Mouse (Mus musculus): ENCODE data around the gene Fa2h. TPM values are rescaled to one million over a fixed set of nuclear protein-coding genes. Genes with fewer than 3 reads are reported as not detected.

Fa2h gene
- total and polyA plus RNA-seq, 2 experiments, result 0.06 to 0.09 TPM

- Histone ChIP-seq H3K27ac (replicated peaks; ENCODE audit: insufficient read depth, low read depth, low read length) (no peak overlapping the region), H3K9ac (ENCODE audit: low read depth, low read length) (no peak overlapping the region), H3K27me3 (ENCODE audit: control insufficient read depth, insufficient read depth, low read length) (0 out of 2 replicates have a peak, but pooled peaks cover under 1% of the 10 kb centered on the region), H3K79me2 (ENCODE audit: control insufficient read depth, insufficient read depth, low read length) (no peaks in the 10 kb centered on the region), H3K36me3 (ENCODE audit: control insufficient read depth, insufficient read depth, low read length) (no peaks in the 10 kb centered on the region), H3K4me3 (ENCODE audit: insufficient read depth, low read depth, low read length) (no peak overlapping the region), H3K4me1 (ENCODE audit: control insufficient read depth, insufficient read depth, low read length) (peaks cover 1% of the 10 kb centered on the region; the same call in 1 of the 2 replicates)
- WGBS, result 94% methylated on average over 2 of the region's 2 CpGs
- DNase-seq (ENCODE audit: extremely low read depth, low read depth, low spot score), result no peak
- no peak for TF ChIP-seq CTCF (IDR thresholded peaks at IDR 0.05; ENCODE audit: low read depth, low read length)
- no peak for TF ChIP-seq POLR2A (IDR thresholded peaks at IDR 0.05; ENCODE audit: extremely low read depth, insufficient read depth, low read length)
Observed at GRCm38 (mm10) chr8:111390837-111391236, 2.8 kb downstream of the Fa2h start.

GRCm38 (mm10) chr8:111389581-111389980, 4.0 kb downstream of the Fa2h start:
- Histone ChIP-seq H3K27me3 (ENCODE audit: control insufficient read depth, insufficient read depth, low read length) (no peaks in the 10 kb centered on the region), H3K27ac (replicated peaks; ENCODE audit: insufficient read depth, low read depth, low read length) (no peak overlapping the region), H3K36me3 (ENCODE audit: control insufficient read depth, insufficient read depth, low read length) (no peaks in the 10 kb centered on the region), H3K4me1 (ENCODE audit: control insufficient read depth, insufficient read depth, low read length) (peaks cover 1% of the 10 kb centered on the region; the same call in 1 of the 2 replicates), H3K4me3 (ENCODE audit: insufficient read depth, low read depth, low read length) (no peak overlapping the region), H3K9ac (ENCODE audit: low read depth, low read length) (no peak overlapping the region), H3K79me2 (ENCODE audit: control insufficient read depth, insufficient read depth, low read length) (no peaks in the 10 kb centered on the region)
- TF ChIP-seq CTCF (IDR thresholded peaks at IDR 0.05; ENCODE audit: low read depth, low read length), result no peak
- DNase-seq (ENCODE audit: extremely low read depth, low read depth, low spot score), result no peak
- 87% methylated on average over 4 of the region's 4 CpGs for WGBS

GRCm38 (mm10) chr8:111385915-111386314, 7.7 kb downstream of the Fa2h start:
- DNase-seq (ENCODE audit: extremely low read depth, low read depth, low spot score), result no peak
- H3K27ac ChIP-seq (replicated peaks; ENCODE audit: insufficient read depth, low read depth, low read length), result no peak overlapping the region
- no peaks in the 10 kb centered on the region for H3K4me1 ChIP-seq (ENCODE audit: control insufficient read depth, insufficient read depth, low read length)
- H3K36me3 ChIP-seq (ENCODE audit: control insufficient read depth, insufficient read depth, low read length), result no peaks in the 10 kb centered on the region
- no peaks in the 10 kb centered on the region; the same call in 1 of the 2 replicates for H3K27me3 ChIP-seq (ENCODE audit: control insufficient read depth, insufficient read depth, low read length)
- no peaks in the 10 kb centered on the region for H3K79me2 ChIP-seq (ENCODE audit: control insufficient read depth, insufficient read depth, low read length)
- H3K9ac ChIP-seq (ENCODE audit: low read depth, low read length), result no peak overlapping the region
- TF ChIP-seq CTCF (IDR thresholded peaks at IDR 0.05; ENCODE audit: low read depth, low read length) (no peak), POLR2A (IDR thresholded peaks at IDR 0.05; ENCODE audit: extremely low read depth, insufficient read depth, low read length) (no peak)
- H3K4me3 ChIP-seq (ENCODE audit: insufficient read depth, low read depth, low read length), result no peak overlapping the region
- WGBS, result 68% methylated on average over 9 of the region's 9 CpGs

- Histone ChIP-seq H3K79me2 (ENCODE audit: control insufficient read depth, insufficient read depth, low read length) (no peaks in the 10 kb centered on the region), H3K4me3 (ENCODE audit: insufficient read depth, low read depth, low read length) (no peak overlapping the region)
- TF ChIP-seq CTCF (IDR thresholded peaks at IDR 0.05; ENCODE audit: low read depth, low read length) (no peak), POLR2A (IDR thresholded peaks at IDR 0.05; ENCODE audit: extremely low read depth, insufficient read depth, low read length) (no peak)
Observed at GRCm38 (mm10) chr8:111384628-111385027, 9.0 kb downstream of the Fa2h start.

GRCm38 (mm10) chr8:111375192-111375591, 18.4 kb downstream of the Fa2h start:
- no peak for DNase-seq (ENCODE audit: extremely low read depth, low read depth, low spot score)
- Histone ChIP-seq H3K9ac (ENCODE audit: low read depth, low read length) (no peak overlapping the region), H3K79me2 (ENCODE audit: control insufficient read depth, insufficient read depth, low read length) (no peaks in the 10 kb centered on the region), H3K4me1 (ENCODE audit: control insufficient read depth, insufficient read depth, low read length) (no peaks in the 10 kb centered on the region), H3K36me3 (ENCODE audit: control insufficient read depth, insufficient read depth, low read length) (no peaks in the 10 kb centered on the region), H3K27ac (replicated peaks; ENCODE audit: insufficient read depth, low read depth, low read length) (no peak overlapping the region), H3K27me3 (ENCODE audit: control insufficient read depth, insufficient read depth, low read length) (no peaks in the 10 kb centered on the region), H3K4me3 (ENCODE audit: insufficient read depth, low read depth, low read length) (no peak overlapping the region)
- TF ChIP-seq CTCF (IDR thresholded peaks at IDR 0.05; ENCODE audit: low read depth, low read length) (no peak), POLR2A (IDR thresholded peaks at IDR 0.05; ENCODE audit: extremely low read depth, insufficient read depth, low read length) (no peak)
- 85% methylated on average over 6 of the region's 6 CpGs for WGBS

More at GRCm38 (mm10) chr8:111384628-111385027, 9.0 kb downstream of the Fa2h start:
- DNase-seq (ENCODE audit: extremely low read depth, low read depth, low spot score), result no peak
- WGBS, result 22% methylated on average over 2 of the region's 2 CpGs
- no peaks in the 10 kb centered on the region for H3K36me3 ChIP-seq (ENCODE audit: control insufficient read depth, insufficient read depth, low read length)
- no peak overlapping the region for H3K27ac ChIP-seq (replicated peaks; ENCODE audit: insufficient read depth, low read depth, low read length)
- H3K27me3 ChIP-seq (ENCODE audit: control insufficient read depth, insufficient read depth, low read length), result no peaks in the 10 kb centered on the region; the same call in 1 of the 2 replicates
- no peak overlapping the region for H3K9ac ChIP-seq (ENCODE audit: low read depth, low read length)
- no peaks in the 10 kb centered on the region for H3K4me1 ChIP-seq (ENCODE audit: control insufficient read depth, insufficient read depth, low read length)

- Histone ChIP-seq H3K36me3 (ENCODE audit: control insufficient read depth, insufficient read depth, low read length) (no peaks in the 10 kb centered on the region), H3K9ac (ENCODE audit: low read depth, low read length) (no peak overlapping the region), H3K79me2 (ENCODE audit: control insufficient read depth, insufficient read depth, low read length) (no peaks in the 10 kb centered on the region), H3K27me3 (ENCODE audit: control insufficient read depth, insufficient read depth, low read length) (no peaks in the 10 kb centered on the region), H3K4me3 (ENCODE audit: insufficient read depth, low read depth, low read length) (no peak overlapping the region), H3K27ac (replicated peaks; ENCODE audit: insufficient read depth, low read depth, low read length) (no peak overlapping the region), H3K4me1 (ENCODE audit: control insufficient read depth, insufficient read depth, low read length) (no peaks in the 10 kb centered on the region)
- TF ChIP-seq POLR2A (IDR thresholded peaks at IDR 0.05; ENCODE audit: extremely low read depth, insufficient read depth, low read length), result no peak
- no peak for TF ChIP-seq CTCF (IDR thresholded peaks at IDR 0.05; ENCODE audit: low read depth, low read length)
- WGBS, result 81% methylated on average over 9 of the region's 9 CpGs
- no peak for DNase-seq (ENCODE audit: extremely low read depth, low read depth, low spot score)
Observed at GRCm38 (mm10) chr8:111369711-111370110, 23.9 kb downstream of the Fa2h start.

All from liver, adult 2 months (tissue).